Mouse (Mus musculus): ENCODE measurements around the gene Prrt4.
"Not testable (repeated sequence)": the region's sequence is repeated elsewhere in the genome, so short reads cannot be mapped to it uniquely, and the experiment has no call there.

The Prrt4 gene

GRCm38 (mm10) chr6:29178888-29179658 lies at the start of gene Prrt4:
Gene Prrt4, minus strand, starts transcription at chr6:29179584.
- DNase-seq = peak; percentile 43

GRCm38 (mm10) chr6:29217717-29218116 lies 38.3 kb upstream of the Prrt4 start:
- DNase-seq = not testable (repeated sequence)

GRCm38 (mm10) chr6:29215881-29216501 lies 36.6 kb upstream of the Prrt4 start, which contains the start of gene Impdh1:
Gene Impdh1, minus strand, starts transcription at chr6:29216364.
- DNase-seq = peak; percentile 96

GRCm38 (mm10) chr6:29215181-29215580 lies 35.8 kb upstream of the Prrt4 start:
- DNase-seq = no peak

GRCm38 (mm10) chr6:29214776-29215175 lies 35.4 kb upstream of the Prrt4 start:
- DNase-seq = peak; percentile 79

GRCm38 (mm10) chr6:29214245-29214644 lies 34.9 kb upstream of the Prrt4 start:
- peak; percentile 40 for DNase-seq

- DNase-seq = peak; percentile 33
Observed at GRCm38 (mm10) chr6:29213436-29213835, 34.1 kb upstream of the Prrt4 start.

- peak; percentile 92 for DNase-seq
Observed at GRCm38 (mm10) chr6:29211806-29212492, 32.6 kb upstream of the Prrt4 start.

GRCm38 (mm10) chr6:29211146-29211545 lies 31.8 kb upstream of the Prrt4 start:
- DNase-seq = no peak

GRCm38 (mm10) chr6:29210231-29210936 lies 31.0 kb upstream of the Prrt4 start:
- no peak for DNase-seq

GRCm38 (mm10) chr6:29208178-29208577 lies 28.8 kb upstream of the Prrt4 start:
- no peak for DNase-seq

- no peak for DNase-seq
Observed at GRCm38 (mm10) chr6:29207017-29207416, 27.6 kb upstream of the Prrt4 start.

- DNase-seq = no peak
Observed at GRCm38 (mm10) chr6:29206006-29206405, 26.6 kb upstream of the Prrt4 start.

- peak; percentile 64 for DNase-seq
Observed at GRCm38 (mm10) chr6:29204932-29205614, 25.7 kb upstream of the Prrt4 start.

- DNase-seq = no peak
Observed at GRCm38 (mm10) chr6:29203861-29204585, 24.6 kb upstream of the Prrt4 start.

GRCm38 (mm10) chr6:29203096-29203495 lies 23.7 kb upstream of the Prrt4 start:
- no peak for DNase-seq

- no peak for DNase-seq
Observed at GRCm38 (mm10) chr6:29201988-29202387, 22.6 kb upstream of the Prrt4 start.

- no peak for DNase-seq
Observed at GRCm38 (mm10) chr6:29201341-29201740, 22.0 kb upstream of the Prrt4 start.

GRCm38 (mm10) chr6:29200496-29200895 lies 21.1 kb upstream of the Prrt4 start:
- DNase-seq = no peak

GRCm38 (mm10) chr6:29199223-29199855 lies 20.0 kb upstream of the Prrt4 start:
- no peak for DNase-seq

Measured in thymus, postnatal 14 days (tissue).